Mouse (Mus musculus) lung, postnatal 14 days (tissue): Measurements from ENCODE around the gene Efna3.

Source experiments
- DNase-seq: peaks from one replicate; pipeline ENCODE4 v3.0.0; 2021

The Efna3 gene

GRCm38 (mm10) chr3:89315930-89316831, 6.6 kb downstream of the Efna3 start:
- DNase-seq: no peak

- DNase-seq: peak; percentile 90
These were observed 7.4 kb downstream of the Efna3 start for GRCm38 (mm10) chr3:89315195-89315929.

- DNase-seq: peak; percentile 47
These were observed 8.0 kb downstream of the Efna3 start for GRCm38 (mm10) chr3:89314791-89315190.

GRCm38 (mm10) chr3:89314340-89314739, 8.4 kb downstream of the Efna3 start:
- DNase-seq: peak; percentile 56

- DNase-seq: peak; percentile 78
These were observed 14.7 kb downstream of the Efna3 start for GRCm38 (mm10) chr3:89308089-89308488.

GRCm38 (mm10) chr3:89305551-89306325, 17.0 kb downstream of the Efna3 start:
- no peak for DNase-seq

GRCm38 (mm10) chr3:89305105-89305504, 17.7 kb downstream of the Efna3 start:
- no peak for DNase-seq

- DNase-seq: no peak
These were observed 18.3 kb downstream of the Efna3 start for GRCm38 (mm10) chr3:89304440-89304839.

GRCm38 (mm10) chr3:89300514-89300913, 22.3 kb downstream of the Efna3 start:
- DNase-seq: no peak

GRCm38 (mm10) chr3:89300071-89300470, 22.7 kb downstream of the Efna3 start:
- DNase-seq: no peak

GRCm38 (mm10) chr3:89299499-89299898, 23.3 kb downstream of the Efna3 start:
- peak; percentile 25 for DNase-seq

- DNase-seq: no peak
These were observed 23.9 kb downstream of the Efna3 start for GRCm38 (mm10) chr3:89298908-89299307.

- DNase-seq: no peak
These were observed 25.9 kb downstream of the Efna3 start for GRCm38 (mm10) chr3:89296761-89297396.

GRCm38 (mm10) chr3:89295685-89296230, 27.0 kb downstream of the Efna3 start:
- no peak for DNase-seq

- DNase-seq: no peak
These were observed 28.6 kb downstream of the Efna3 start for GRCm38 (mm10) chr3:89294195-89294594.

GRCm38 (mm10) chr3:89293247-89293918, 29.4 kb downstream of the Efna3 start:
- DNase-seq: no peak

GRCm38 (mm10) chr3:89292303-89292702, 30.5 kb downstream of the Efna3 start:
- DNase-seq: no peak

- DNase-seq: no peak
These were observed 30.9 kb downstream of the Efna3 start for GRCm38 (mm10) chr3:89291874-89292273.

- no peak for DNase-seq
These were observed 34.2 kb downstream of the Efna3 start for GRCm38 (mm10) chr3:89288503-89288928.

GRCm38 (mm10) chr3:89287286-89287685, 35.5 kb downstream of the Efna3 start:
- DNase-seq: no peak

- no peak for DNase-seq
These were observed 37.2 kb downstream of the Efna3 start for GRCm38 (mm10) chr3:89285526-89285925.

GRCm38 (mm10) chr3:89284261-89284660, 38.5 kb downstream of the Efna3 start:
- DNase-seq: no peak
